Mouse (Mus musculus) megakaryocyte, embryonic 14.5 days (primary cell): ENCODE measurements around the gene Inpp5f. TPM values are rescaled to one million over a fixed set of nuclear protein-coding genes. Genes with fewer than 3 reads are reported as not detected.

Experiments used
- H3K27me3 ChIP-seq: replicated peaks from 2 replicates; pipeline ENCODE3; 2012; ENCODE audit warnings: inconsistent platforms
- H3K36me3 ChIP-seq: replicated peaks from 2 replicates; pipeline ENCODE3; 2012; ENCODE audit warnings: low read length, inconsistent platforms, mixed read lengths
- H3K4me1 ChIP-seq: 2 replicates; pipeline ENCODE4 v1.6.1; 2012; ENCODE audit warnings: inconsistent platforms
- H3K4me3 ChIP-seq: replicated peaks from 2 replicates; pipeline ENCODE3; 2012; ENCODE audit warnings: moderate library complexity, mild to moderate bottlenecking, inconsistent platforms
- H3K9me3 ChIP-seq: 2 replicates; pipeline ENCODE4 v1.6.1; 2012; ENCODE audit warnings: inconsistent platforms
- FLI1 ChIP-seq: IDR thresholded peaks from 2 replicates; pipeline ENCODE4 v1.6.1; 2012; ENCODE audit warnings: low read length, inconsistent platforms, mixed read lengths
- GATA1 ChIP-seq: IDR thresholded peaks from 3 replicates; pipeline ENCODE4 v1.6.1; 2012; ENCODE audit warnings: mixed read lengths, low read length, inconsistent platforms, borderline replicate concordance
- polyA plus RNA-seq: library from polyadenylated mRNA; stranded (reverse); fragments of >175 nt; gene quantifications from 2 replicates; pipeline ENCODE4 v1.2.3, GENCODE M21; 2012; ENCODE audit warnings: low replicate concordance; ENCODE audit not compliant: insufficient read depth

Inpp5f gene
- polyA plus RNA-seq, 1 experiment, result 0.51 TPM

- H3K36me3 ChIP-seq, result peaks cover 2% of the 10 kb centered on the region
- H3K4me1 ChIP-seq, result peaks cover 50% of the 10 kb centered on the region
- H3K9me3 ChIP-seq, result no peaks in the 10 kb centered on the region
- no peaks in the 10 kb centered on the region for H3K27me3 ChIP-seq
- no peak for TF ChIP-seq FLI1
- TF ChIP-seq GATA1, result no peak
- peak overlapping the region; percentile 44 for H3K4me3 ChIP-seq
These were observed 11.3 kb downstream of the Inpp5f start for GRCm38 (mm10) chr7:128622266-128622961.

DNA sequence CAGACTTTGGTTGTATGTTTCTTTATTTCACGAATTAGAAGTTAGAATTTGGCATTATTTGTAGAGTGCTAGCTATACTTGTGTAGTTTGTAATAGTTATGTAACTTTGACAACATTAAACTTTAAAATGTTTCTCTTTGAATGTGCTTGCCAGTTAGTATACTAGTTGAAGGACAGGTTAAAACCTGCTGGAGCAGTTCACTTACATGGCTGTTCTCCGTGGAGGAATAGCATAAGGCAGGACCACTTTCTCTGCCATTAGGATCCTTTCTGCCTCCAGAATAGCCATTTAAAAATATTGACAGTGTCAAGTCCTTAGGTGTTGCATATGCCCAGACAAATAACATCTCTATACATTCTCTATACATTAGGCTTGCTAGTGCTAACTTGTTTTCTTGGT, 11.9 kb downstream of the Inpp5f start:
- Histone ChIP-seq H3K27me3 (no peaks in the 10 kb centered on the region), H3K4me1 (peaks cover 48% of the 10 kb centered on the region), H3K4me3 (peak overlapping the region; percentile 56), H3K9me3 (no peaks in the 10 kb centered on the region), H3K36me3 (peaks cover 2% of the 10 kb centered on the region)
- no peak for TF ChIP-seq FLI1

DNA sequence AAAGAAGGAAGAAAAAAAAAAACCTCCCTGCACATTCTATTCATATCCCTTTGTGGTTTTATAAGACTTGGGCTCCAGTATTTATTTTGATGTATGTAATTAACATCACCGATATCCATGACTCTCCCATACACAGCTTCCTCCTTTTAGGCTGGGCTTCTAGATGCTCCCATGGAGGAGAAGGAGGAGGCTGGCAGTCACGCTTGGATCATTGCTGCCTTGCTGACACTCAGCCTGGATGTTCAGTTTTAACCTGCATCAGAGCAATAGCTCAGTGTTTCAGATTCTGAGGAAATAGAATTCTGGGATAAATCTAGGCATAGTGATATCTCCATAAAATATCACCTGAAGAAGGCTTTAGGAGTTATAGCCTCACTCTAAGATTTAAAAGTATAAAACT, 14.3 kb downstream of the Inpp5f start:
- no peak for TF ChIP-seq FLI1
- TF ChIP-seq GATA1, result no peak
- H3K36me3 ChIP-seq, result peaks cover 2% of the 10 kb centered on the region
- H3K4me1 ChIP-seq, result peaks cover 66% of the 10 kb centered on the region
- H3K27me3 ChIP-seq, result no peaks in the 10 kb centered on the region
- H3K4me3 ChIP-seq, result no peak overlapping the region
- H3K9me3 ChIP-seq, result no peaks in the 10 kb centered on the region

DNA sequence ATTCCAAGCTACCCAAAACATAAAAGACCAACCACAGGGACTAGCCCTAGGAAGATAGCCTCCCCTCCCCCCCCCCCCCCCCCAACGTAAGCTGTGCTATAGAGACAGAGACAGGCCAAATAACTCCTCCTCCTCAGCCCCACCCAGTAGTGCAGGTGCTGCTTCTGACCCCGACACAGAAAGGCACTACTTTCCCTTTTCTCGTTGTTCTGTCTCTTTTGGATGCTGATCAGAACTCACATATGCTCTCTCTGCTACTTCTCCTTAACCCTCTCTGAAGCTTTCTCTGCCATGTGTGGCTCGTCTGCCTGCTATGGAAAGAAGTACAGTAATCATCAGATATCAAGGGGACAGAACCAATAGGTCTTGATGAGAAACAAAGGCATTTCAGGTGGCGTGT, 15.5 kb downstream of the Inpp5f start:
- TF ChIP-seq GATA1 (no peak), FLI1 (no peak)
- H3K27me3 ChIP-seq, result no peaks in the 10 kb centered on the region
- peaks cover 68% of the 10 kb centered on the region for H3K4me1 ChIP-seq
- no peaks in the 10 kb centered on the region for H3K9me3 ChIP-seq
- no peak overlapping the region for H3K4me3 ChIP-seq
- peaks cover 2% of the 10 kb centered on the region for H3K36me3 ChIP-seq

GRCm38 (mm10) chr7:128627251-128627650, 16.1 kb downstream of the Inpp5f start:
- Histone ChIP-seq H3K4me3 (no peak overlapping the region), H3K9me3 (no peaks in the 10 kb centered on the region), H3K4me1 (peaks cover 62% of the 10 kb centered on the region), H3K27me3 (no peaks in the 10 kb centered on the region), H3K36me3 (peaks cover 2% of the 10 kb centered on the region)
- TF ChIP-seq FLI1 (no peak), GATA1 (no peak)

DNA sequence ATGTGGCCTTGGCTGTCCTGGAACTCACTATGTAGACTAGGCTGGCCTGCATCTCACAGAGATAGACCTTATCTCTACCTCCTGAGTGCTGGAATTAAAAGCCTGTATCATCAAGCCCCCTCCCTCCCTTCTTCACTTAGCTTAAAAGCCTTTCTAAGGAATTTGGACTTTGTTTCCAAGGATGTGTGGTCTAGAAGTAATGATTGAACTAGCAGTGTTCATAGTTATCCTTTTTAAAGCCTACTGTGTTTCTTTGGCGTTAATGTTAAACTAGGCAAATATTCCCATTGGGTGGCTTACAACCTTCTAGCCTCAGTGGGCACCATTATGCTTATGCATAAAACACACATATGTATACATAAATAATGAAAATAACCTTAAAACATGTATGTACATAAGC, 16.6 kb downstream of the Inpp5f start:
- TF ChIP-seq FLI1, result no peak
- TF ChIP-seq GATA1, result no peak
- peaks cover 2% of the 10 kb centered on the region for H3K36me3 ChIP-seq
- no peaks in the 10 kb centered on the region for H3K9me3 ChIP-seq
- H3K4me1 ChIP-seq, result peaks cover 57% of the 10 kb centered on the region
- no peak overlapping the region for H3K4me3 ChIP-seq
- no peaks in the 10 kb centered on the region for H3K27me3 ChIP-seq

- peaks cover 13% of the 10 kb centered on the region for H3K36me3 ChIP-seq
- TF ChIP-seq GATA1, result no peak
- TF ChIP-seq FLI1, result no peak
- peaks cover 43% of the 10 kb centered on the region for H3K4me1 ChIP-seq
- no peaks in the 10 kb centered on the region for H3K27me3 ChIP-seq
- H3K9me3 ChIP-seq, result no peaks in the 10 kb centered on the region
- no peak overlapping the region for H3K4me3 ChIP-seq
These were observed 22.0 kb downstream of the Inpp5f start for GRCm38 (mm10) chr7:128633156-128633555.

DNA sequence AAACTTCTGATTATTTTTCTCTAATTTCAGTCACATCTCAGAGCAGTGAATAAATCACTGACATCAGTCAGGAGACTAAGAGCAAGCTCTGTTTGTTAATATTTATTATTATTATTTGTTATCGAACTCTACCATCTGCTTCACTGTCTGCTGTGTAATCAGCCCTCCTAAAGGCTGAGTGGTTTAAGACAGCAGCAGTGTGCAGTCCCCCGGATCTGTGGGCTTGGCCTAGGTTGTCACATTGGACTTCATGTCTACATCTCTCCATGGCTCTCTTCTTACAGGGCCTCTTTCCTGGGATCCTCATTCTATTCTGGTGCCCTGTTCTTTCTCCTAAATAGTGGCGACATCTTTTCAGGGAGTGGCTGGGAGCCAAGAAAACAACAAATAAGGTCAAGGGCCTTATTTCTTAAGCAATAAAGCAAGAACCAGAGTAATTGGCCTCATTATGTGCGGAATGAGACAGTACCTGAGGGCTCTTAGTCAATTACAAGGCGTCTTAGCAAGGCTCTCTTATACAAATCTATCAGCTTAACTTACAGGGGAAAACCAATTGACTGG, 28.9 kb downstream of the Inpp5f start:
- TF ChIP-seq FLI1, result no peak
- no peak for TF ChIP-seq GATA1
- Histone ChIP-seq H3K9me3 (no peaks in the 10 kb centered on the region), H3K4me1 (peaks cover 13% of the 10 kb centered on the region), H3K4me3 (no peak overlapping the region), H3K27me3 (no peaks in the 10 kb centered on the region), H3K36me3 (peaks cover 18% of the 10 kb centered on the region)

GRCm38 (mm10) chr7:128641571-128641970, 30.4 kb downstream of the Inpp5f start:
- TF ChIP-seq GATA1, result no peak
- no peak for TF ChIP-seq FLI1
- Histone ChIP-seq H3K4me1 (peaks cover 13% of the 10 kb centered on the region), H3K9me3 (no peaks in the 10 kb centered on the region), H3K27me3 (no peaks in the 10 kb centered on the region), H3K4me3 (no peak overlapping the region), H3K36me3 (peaks cover 15% of the 10 kb centered on the region)

DNA sequence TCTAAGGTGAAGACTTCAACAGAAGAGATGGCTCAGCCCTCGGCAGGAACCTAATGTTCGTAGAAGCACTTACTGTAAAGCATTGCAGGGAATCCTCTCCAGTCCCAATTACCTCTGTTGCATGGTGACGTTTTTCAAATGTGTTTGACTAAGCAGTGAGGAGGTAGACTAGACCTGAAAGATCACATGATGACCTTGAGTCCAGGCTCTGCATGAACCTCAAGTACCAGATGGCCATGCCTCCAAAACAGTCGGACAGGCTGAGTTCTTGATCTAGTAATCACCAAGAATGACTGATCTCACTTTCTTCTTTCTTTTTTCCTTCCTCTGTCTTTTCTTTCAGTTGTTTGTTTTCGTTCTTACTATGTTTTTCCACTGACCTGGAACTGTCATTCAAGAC, 31.3 kb downstream of the Inpp5f start:
- no peak for TF ChIP-seq GATA1
- TF ChIP-seq FLI1, result no peak
- H3K4me1 ChIP-seq, result peaks cover 10% of the 10 kb centered on the region; the same call in 1 of the 2 replicates
- no peak overlapping the region for H3K4me3 ChIP-seq
- H3K9me3 ChIP-seq, result no peaks in the 10 kb centered on the region
- H3K36me3 ChIP-seq, result peaks cover 7% of the 10 kb centered on the region
- no peaks in the 10 kb centered on the region for H3K27me3 ChIP-seq

DNA sequence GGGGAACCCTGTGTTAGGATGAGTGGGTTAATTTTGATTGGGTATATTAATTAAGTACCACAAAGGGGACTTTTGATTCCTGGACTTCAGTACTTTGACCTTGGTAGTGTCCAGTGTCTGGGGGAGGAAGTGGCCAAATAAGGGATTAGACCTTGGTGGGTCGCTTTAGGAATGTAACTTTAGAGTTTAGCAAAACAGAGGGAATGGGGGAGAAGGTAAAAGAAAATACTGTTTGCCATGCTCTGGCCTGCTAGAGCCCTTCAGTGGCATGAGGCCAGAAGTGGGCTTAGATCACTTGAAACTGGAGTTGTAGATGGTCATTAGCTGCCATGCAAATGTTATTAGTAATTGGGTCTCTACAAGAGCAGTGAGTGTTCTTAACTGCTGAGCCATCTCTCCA, 45.8 kb downstream of the Inpp5f start:
- peaks cover 20% of the 10 kb centered on the region for H3K36me3 ChIP-seq
- TF ChIP-seq FLI1, result no peak
- TF ChIP-seq GATA1, result no peak

More for the DNA sequence above, 45.8 kb downstream of the Inpp5f start:
- H3K9me3 ChIP-seq, result no peaks in the 10 kb centered on the region
- no peak overlapping the region for H3K4me3 ChIP-seq
- H3K27me3 ChIP-seq, result no peaks in the 10 kb centered on the region
- H3K4me1 ChIP-seq, result no peaks in the 10 kb centered on the region
